Mouse (Mus musculus): Measurements from ENCODE around the gene Defb22.

DNA sequence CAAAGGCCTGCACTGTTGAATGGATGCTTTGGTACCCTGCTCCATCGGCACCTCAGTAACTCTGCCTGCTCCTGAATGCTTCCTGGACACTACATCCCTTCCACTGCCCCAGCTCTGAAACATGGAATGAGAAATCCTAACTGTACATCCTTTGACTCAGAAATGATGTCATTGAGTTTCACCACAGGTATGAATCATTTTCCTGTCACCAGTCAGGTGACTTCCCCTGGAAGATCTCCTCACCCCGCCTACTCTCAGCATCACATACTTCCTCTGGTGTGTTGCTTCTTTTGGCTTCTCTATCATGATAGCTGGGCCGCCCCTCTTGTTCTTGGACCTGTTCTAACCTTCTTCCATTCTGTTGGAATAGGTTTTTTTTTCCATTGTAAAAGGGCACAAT lies 9.1 kb downstream of the Defb22 start:
- TF ChIP-seq GATA1 (IDR thresholded peaks at IDR 0.05; ENCODE audit: borderline replicate concordance, low read length), result no peak
- no peak for TF ChIP-seq FLI1 (IDR thresholded peaks at IDR 0.05; ENCODE audit: low read length)

Measured in megakaryocyte, embryonic 14.5 days (primary cell).